Mouse (Mus musculus): ENCODE results near the gene Stradb. TPM values are rescaled to one million over a fixed set of nuclear protein-coding genes. Genes with fewer than 3 reads are reported as not detected.

The Stradb gene
- polyA plus RNA-seq, 1 experiment from 2014 or later, result 85.4 TPM

Other genes starting within 250 kb of the Stradb start
- 6.9 and 8.2 TPM in 2 replicates for gene Casp8, start 178.1 kb upstream of the Stradb start, polyA plus RNA-seq (2015; fragmentation: Nextera tagmentation; extraction: Ambion mirVana)
- 15.8 and 18.7 TPM in 2 replicates for gene Trak2, start 92 bp upstream of the Stradb start, polyA plus RNA-seq (2015; fragmentation: Nextera tagmentation; extraction: Ambion mirVana)
- 0.12 TPM in 1 of 2 replicates, not detected in the other for gene C2cd6, start 121.4 kb downstream of the Stradb start, polyA plus RNA-seq (2015; fragmentation: Nextera tagmentation; extraction: Ambion mirVana)
- gene Tmem237, start 146.9 kb downstream of the Stradb start, polyA plus RNA-seq (2015; fragmentation: Nextera tagmentation; extraction: Ambion mirVana), result 40.1 TPM in 2 replicates
- 0.65 and 0.71 TPM in 2 replicates for gene Mpp4, start 189.9 kb downstream of the Stradb start, polyA plus RNA-seq (2015; fragmentation: Nextera tagmentation; extraction: Ambion mirVana)

All from hindbrain, embryonic 13.5 days (tissue).